Mouse (Mus musculus) myocyte (in vitro differentiated cells): ENCODE measurements around the gene Cmbl. TPM values are rescaled to one million over a fixed set of nuclear protein-coding genes. Genes with fewer than 3 reads are reported as not detected.

ENCODE experiments used
- H3K27me3 ChIP-seq: one replicate; pipeline ENCODE4 v1.6.1; 2011; ENCODE audit not compliant: control insufficient read depth, insufficient read depth, insufficient read length
- H3K36me3 ChIP-seq: one replicate; pipeline ENCODE4 v1.6.1; 2011; ENCODE audit not compliant: control insufficient read depth, insufficient read depth
- H3K4me2 ChIP-seq: one replicate; pipeline ENCODE4 v1.6.1; 2011; ENCODE audit warnings: low read depth, control low read depth
- H3K4me3 ChIP-seq: one replicate; pipeline ENCODE4 v1.5.1; 2011; ENCODE audit warnings: mild to moderate bottlenecking, control low read depth, moderate library complexity
- H3K79me2 ChIP-seq: one replicate; pipeline ENCODE4 v1.6.1; 2011; ENCODE audit not compliant: control insufficient read depth, insufficient read depth
- H3ac ChIP-seq: one replicate; pipeline ENCODE4 v1.6.1; 2011; ENCODE audit not compliant: control insufficient read depth, insufficient read length
- CEBPB ChIP-seq: IDR thresholded peaks from 2 replicates; pipeline ENCODE4 v1.6.1; 2011; ENCODE audit warnings: mild to moderate bottlenecking, moderate library complexity; ENCODE audit not compliant: poor library complexity, insufficient read depth, severe bottlenecking
- E2F4 ChIP-seq: IDR thresholded peaks from one replicate; pipeline ENCODE4 v1.6.1; 2011; ENCODE audit warnings: mild to moderate bottlenecking, control low read depth, moderate library complexity; ENCODE audit not compliant: insufficient read depth
- MAX ChIP-seq: IDR thresholded peaks from one replicate; pipeline ENCODE4 v1.6.1; 2011; ENCODE audit warnings: low read depth, mild to moderate bottlenecking, control low read depth
- MYOD1 ChIP-seq, 3 experiments: IDR thresholded peaks; one replicate each; pipeline ENCODE4 v1.6.1; 2011; ENCODE audit warnings: control low read depth in 2 of 3, low read depth in 2 of 3, mild to moderate bottlenecking in 2 of 3, moderate library complexity in 1 of 3; ENCODE audit not compliant: insufficient read length in 2 of 3, control insufficient read depth in 1 of 3
- MYOG ChIP-seq, 3 experiments: IDR thresholded peaks; one replicate each; pipeline ENCODE4 v1.6.1; 2011; ENCODE audit warnings: control low read depth in 2 of 3, low read depth in 2 of 3, mild to moderate bottlenecking in 2 of 3; ENCODE audit not compliant: insufficient read length in 2 of 3, control insufficient read depth in 1 of 3, insufficient read depth in 1 of 3
- POLR2A ChIP-seq: IDR thresholded peaks from one replicate; pipeline ENCODE4 v1.6.1; 2011; ENCODE audit warnings: low read depth, mild to moderate bottlenecking, control low read depth, moderate library complexity; ENCODE audit not compliant: insufficient read length
- POLR2AphosphoS2 ChIP-seq: IDR thresholded peaks from one replicate; pipeline ENCODE4 v1.6.1; 2011; ENCODE audit warnings: low read depth, control low read depth; ENCODE audit not compliant: insufficient read length
- REST ChIP-seq: IDR thresholded peaks from one replicate; pipeline ENCODE4 v1.6.1; 2011; ENCODE audit warnings: mild to moderate bottlenecking, control low read depth, moderate library complexity; ENCODE audit not compliant: insufficient read depth, insufficient read length
- SRF ChIP-seq: IDR thresholded peaks from one replicate; pipeline ENCODE4 v1.6.1; 2011; ENCODE audit warnings: low read depth; ENCODE audit not compliant: control insufficient read depth, insufficient read length
- TCF12 ChIP-seq: IDR thresholded peaks from one replicate; pipeline ENCODE4 v1.6.1; 2011; ENCODE audit warnings: mild to moderate bottlenecking, control low read depth; ENCODE audit not compliant: poor library complexity, insufficient read depth, severe bottlenecking
- TCF3 ChIP-seq: IDR thresholded peaks from one replicate; pipeline ENCODE4 v1.6.1; 2011; ENCODE audit warnings: low read depth, control low read depth; ENCODE audit not compliant: insufficient read length
- USF1 ChIP-seq: IDR thresholded peaks from one replicate; pipeline ENCODE4 v1.6.1; 2011; ENCODE audit warnings: low read depth, mild to moderate bottlenecking, control low read depth, moderate library complexity
- polyA plus RNA-seq: library from polyadenylated mRNA; unstranded; fragments of >200 nt; fragmentation: generic; extraction: Trizol; gene quantifications from one replicate; pipeline ENCODE4 v1.2.1, GENCODE M21; 2012; ENCODE audit warnings: missing spikeins

Gene Cmbl
- polyA plus RNA-seq, 1 experiment, result 29.0 TPM

GRCm38 (mm10) chr15:31614666-31615065, 49.5 kb downstream of the Cmbl start:
- TF ChIP-seq USF1, result no peak
- TF ChIP-seq CEBPB, result no peak
- TF ChIP-seq POLR2A, result no peak
- no peak for TF ChIP-seq TCF12
- TF ChIP-seq POLR2AphosphoS2, result no peak
- TF ChIP-seq TCF3, result no peak
- TF ChIP-seq MYOD1 (IDR thresholded peaks at IDR 0.05; ENCODE audit: control insufficient read depth in 1 of 3, insufficient read length in 2 of 3, low read depth in 2 of 3), result no peak
- Histone ChIP-seq H3K4me2 (no peak overlapping the region), H3K79me2 (no peaks in the 10 kb centered on the region), H3K27me3 (no peaks in the 10 kb centered on the region), H3K4me3 (no peak overlapping the region), H3K36me3 (peaks cover 45% of the 10 kb centered on the region), H3ac (no peak overlapping the region)

GRCm38 (mm10) chr15:31617261-31617660, 52.1 kb downstream of the Cmbl start:
- no peaks in the 10 kb centered on the region for H3K79me2 ChIP-seq

GRCm38 (mm10) chr15:31619521-31619920, 54.3 kb downstream of the Cmbl start:
- H3ac ChIP-seq, result no peak overlapping the region
- no peaks in the 10 kb centered on the region for H3K79me2 ChIP-seq
- no peaks in the 10 kb centered on the region for H3K27me3 ChIP-seq
- TF ChIP-seq POLR2A, result no peak
- TF ChIP-seq CEBPB, result no peak
- TF ChIP-seq TCF3, result no peak
- no peak for TF ChIP-seq TCF12
- TF ChIP-seq MYOG (IDR thresholded peaks at IDR 0.05; ENCODE audit: control insufficient read depth in 1 of 3, insufficient read depth in 1 of 3, insufficient read length in 2 of 3, low read depth in 2 of 3), result no peak
- no peak for TF ChIP-seq USF1
- no peak for TF ChIP-seq E2F4
- no peak for TF ChIP-seq POLR2AphosphoS2
- TF ChIP-seq MYOD1 (IDR thresholded peaks at IDR 0.05; ENCODE audit: control insufficient read depth in 1 of 3, insufficient read length in 2 of 3, low read depth in 2 of 3), result no peak
- TF ChIP-seq SRF, result no peak
- no peak for TF ChIP-seq REST
- no peak for TF ChIP-seq MAX
- no peak overlapping the region for H3K4me3 ChIP-seq
- H3K36me3 ChIP-seq, result peaks cover 37% of the 10 kb centered on the region
- no peak overlapping the region for H3K4me2 ChIP-seq

More at GRCm38 (mm10) chr15:31617261-31617660, 52.1 kb downstream of the Cmbl start:
- TF ChIP-seq CEBPB (no peak), REST (no peak), TCF3 (no peak), USF1 (no peak), MAX (no peak), E2F4 (no peak), MYOD1 (IDR thresholded peaks at IDR 0.05; ENCODE audit: control insufficient read depth in 1 of 3, insufficient read length in 2 of 3, low read depth in 2 of 3) (no peak), POLR2AphosphoS2 (no peak), MYOG (IDR thresholded peaks at IDR 0.05; ENCODE audit: control insufficient read depth in 1 of 3, insufficient read depth in 1 of 3, insufficient read length in 2 of 3, low read depth in 2 of 3) (no peak), SRF (no peak), POLR2A (no peak), TCF12 (no peak)
- H3K4me3 ChIP-seq, result no peak overlapping the region
- no peak overlapping the region for H3K4me2 ChIP-seq
- peaks cover 46% of the 10 kb centered on the region for H3K36me3 ChIP-seq
- no peak overlapping the region for H3ac ChIP-seq
- H3K27me3 ChIP-seq, result no peaks in the 10 kb centered on the region

- Histone ChIP-seq H3K79me2 (no peaks in the 10 kb centered on the region), H3K27me3 (no peaks in the 10 kb centered on the region), H3ac (no peak overlapping the region), H3K4me2 (no peak overlapping the region), H3K36me3 (peaks cover 3% of the 10 kb centered on the region), H3K4me3 (no peak overlapping the region)
- no peak for TF ChIP-seq POLR2A
- TF ChIP-seq MAX, result no peak
- no peak for TF ChIP-seq E2F4
- TF ChIP-seq POLR2AphosphoS2, result no peak
- no peak for TF ChIP-seq REST
- TF ChIP-seq USF1, result no peak
- no peak for TF ChIP-seq MYOD1 (IDR thresholded peaks at IDR 0.05; ENCODE audit: control insufficient read depth in 1 of 3, insufficient read length in 2 of 3, low read depth in 2 of 3)
- no peak for TF ChIP-seq TCF12
- no peak for TF ChIP-seq CEBPB
- no peak for TF ChIP-seq MYOG (IDR thresholded peaks at IDR 0.05; ENCODE audit: control insufficient read depth in 1 of 3, insufficient read depth in 1 of 3, insufficient read length in 2 of 3, low read depth in 2 of 3)
- no peak for TF ChIP-seq TCF3
- TF ChIP-seq SRF, result no peak
These were observed 62.3 kb downstream of the Cmbl start for GRCm38 (mm10) chr15:31627277-31628154.
